Mouse (Mus musculus) liver, adult 2 months (tissue): ENCODE measurements around the gene Capn8. TPM values are rescaled to one million over a fixed set of nuclear protein-coding genes. Genes with fewer than 3 reads are reported as not detected.

Source experiments
- DNase-seq: peaks from one replicate; pipeline ENCODE4 v3.0.0-alpha.2; 2011; ENCODE audit warnings: low read depth, low spot score; ENCODE audit errors: extremely low read depth
- H3K27ac ChIP-seq: fragments of 200-500 bp; replicated peaks from 2 replicates; pipeline ENCODE4 v1.5.1; 2012; ENCODE audit warnings: low read depth, mild to moderate bottlenecking, control low read depth, inconsistent platforms, low read length; ENCODE audit not compliant: insufficient read depth
- H3K27me3 ChIP-seq: fragments of 200-500 bp; 2 replicates; pipeline ENCODE4 v1.6.1; 2012; ENCODE audit warnings: mild to moderate bottlenecking, moderate library complexity, low read length, inconsistent platforms; ENCODE audit not compliant: control insufficient read depth, insufficient read depth
- H3K36me3 ChIP-seq: fragments of 200-500 bp; 2 replicates; pipeline ENCODE4 v1.6.1; 2012; ENCODE audit warnings: low read length, inconsistent platforms; ENCODE audit not compliant: control insufficient read depth, insufficient read depth
- H3K4me1 ChIP-seq: fragments of 200-500 bp; 2 replicates; pipeline ENCODE4 v1.6.1; 2011; ENCODE audit warnings: low read length; ENCODE audit not compliant: control insufficient read depth, insufficient read depth
- H3K4me3 ChIP-seq: fragments of 200-500 bp; 2 replicates; pipeline ENCODE4 v1.5.1; 2011; ENCODE audit warnings: low read depth, mild to moderate bottlenecking, control low read depth, low read length, moderate library complexity; ENCODE audit not compliant: insufficient read depth
- H3K79me2 ChIP-seq: fragments of 200-500 bp; 2 replicates; pipeline ENCODE4 v1.6.1; 2012; ENCODE audit warnings: inconsistent platforms, mild to moderate bottlenecking, low read length, moderate library complexity; ENCODE audit not compliant: control insufficient read depth, insufficient read depth
- H3K9ac ChIP-seq: fragments of 200-500 bp; 2 replicates; pipeline ENCODE4 v1.6.1; 2012; ENCODE audit warnings: low read depth, mild to moderate bottlenecking, control low read depth, inconsistent platforms, low read length
- CTCF ChIP-seq: fragments of 200-500 bp; IDR thresholded peaks from 2 replicates; pipeline ENCODE4 v1.5.1; 2011; ENCODE audit warnings: low read depth, low read length, control low read depth
- POLR2A ChIP-seq: fragments of 200-500 bp; IDR thresholded peaks from 2 replicates; pipeline ENCODE4 v1.6.1; 2011; ENCODE audit warnings: low read length, control low read depth; ENCODE audit not compliant: insufficient read depth; ENCODE audit errors: extremely low read depth
- WGBS: fragments of 180-500 bp; shearing (Covaris S2); methylation state at CpG from one replicate; pipeline ENCODE4 v1.1.7; 2018; 5-methylcytosine and 5-hydroxymethylcytosine counted together
- polyA plus RNA-seq: library from polyadenylated mRNA; depleted of rRNA; stranded (reverse); fragments of >200 nt; gene quantifications from 2 replicates; pipeline ENCODE4 v1.2.3, GENCODE M21; 2012
- total RNA-seq: library from RNA; depleted of rRNA; stranded (reverse); fragments of >200 nt; gene quantifications from 2 replicates; pipeline ENCODE4 v1.2.3, GENCODE M21; 2014

Gene Capn8
- total and polyA plus RNA-seq, 2 experiments, result 0.04 to 0.09 TPM

- no peaks in the 10 kb centered on the region for H3K27me3 ChIP-seq
- no peaks in the 10 kb centered on the region for H3K79me2 ChIP-seq
- H3K9ac ChIP-seq, result no peak overlapping the region
- H3K27ac ChIP-seq, result peak overlapping the region; percentile 48; the same call in 1 of the 2 replicates
- no peak for DNase-seq
- no peaks in the 10 kb centered on the region for H3K36me3 ChIP-seq
- WGBS, result 33% methylated on average over 7 of the region's 7 CpGs
- no peak overlapping the region for H3K4me3 ChIP-seq
- TF ChIP-seq POLR2A, result no peak
- no peak for TF ChIP-seq CTCF
- no peaks in the 10 kb centered on the region for H3K4me1 ChIP-seq
These were observed 95.6 kb downstream of the Capn8 start for GRCm38 (mm10) chr1:182660365-182660764.

GRCm38 (mm10) chr1:182663671-182664070 is 98.9 kb downstream of the Capn8 start:
- TF ChIP-seq CTCF (no peak), POLR2A (no peak)
- no peak overlapping the region for H3K9ac ChIP-seq
- 80% methylated on average over 11 of the region's 11 CpGs for WGBS
- no peaks in the 10 kb centered on the region; the same call in 1 of the 2 replicates for H3K27me3 ChIP-seq
- H3K79me2 ChIP-seq, result no peaks in the 10 kb centered on the region
- DNase-seq, result no peak
- no peaks in the 10 kb centered on the region for H3K4me1 ChIP-seq
- no peaks in the 10 kb centered on the region for H3K36me3 ChIP-seq
- no peak overlapping the region for H3K4me3 ChIP-seq
- no peak overlapping the region for H3K27ac ChIP-seq

GRCm38 (mm10) chr1:182664841-182665240 is 100.0 kb downstream of the Capn8 start:
- Histone ChIP-seq H3K4me1 (no peaks in the 10 kb centered on the region), H3K9ac (no peak overlapping the region), H3K27ac (no peak overlapping the region), H3K36me3 (no peaks in the 10 kb centered on the region), H3K27me3 (no peaks in the 10 kb centered on the region; the same call in 1 of the 2 replicates), H3K79me2 (no peaks in the 10 kb centered on the region), H3K4me3 (no peak overlapping the region)
- no peak for DNase-seq
- TF ChIP-seq CTCF, result no peak
- TF ChIP-seq POLR2A, result no peak
- WGBS, result 61% methylated on average over 4 of the region's 4 CpGs

GRCm38 (mm10) chr1:182667281-182667680 is 102.5 kb downstream of the Capn8 start:
- no peak overlapping the region for H3K9ac ChIP-seq
- 87% methylated on average over 3 of the region's 3 CpGs for WGBS
- no peak overlapping the region for H3K27ac ChIP-seq
- H3K79me2 ChIP-seq, result no peaks in the 10 kb centered on the region
- H3K36me3 ChIP-seq, result no peaks in the 10 kb centered on the region
- no peaks in the 10 kb centered on the region for H3K4me1 ChIP-seq
- H3K27me3 ChIP-seq, result no peaks in the 10 kb centered on the region; the same call in 1 of the 2 replicates
- no peak overlapping the region for H3K4me3 ChIP-seq
- TF ChIP-seq CTCF (no peak), POLR2A (no peak)
- DNase-seq, result no peak

- Histone ChIP-seq H3K79me2 (no peaks in the 10 kb centered on the region), H3K9ac (no peak overlapping the region), H3K27ac (peak overlapping the region; percentile 10; the same call in 1 of the 2 replicates), H3K4me3 (no peak overlapping the region), H3K4me1 (no peaks in the 10 kb centered on the region), H3K36me3 (no peaks in the 10 kb centered on the region), H3K27me3 (no peaks in the 10 kb centered on the region; the same call in 1 of the 2 replicates)
- no peak for DNase-seq
- TF ChIP-seq CTCF, result no peak
- no peak for TF ChIP-seq POLR2A
- WGBS, result 90% methylated on average over 11 of the region's 11 CpGs
These were observed 104.9 kb downstream of the Capn8 start for GRCm38 (mm10) chr1:182669741-182670140.

- Histone ChIP-seq H3K4me3 (no peak overlapping the region), H3K4me1 (no peaks in the 10 kb centered on the region), H3K27ac (peak overlapping the region; percentile 43), H3K36me3 (no peaks in the 10 kb centered on the region), H3K9ac (peak overlapping the region; percentile 15; the same call in 1 of the 2 replicates), H3K27me3 (no peaks in the 10 kb centered on the region; the same call in 1 of the 2 replicates), H3K79me2 (no peaks in the 10 kb centered on the region)
- DNase-seq, result peak; percentile 8
- WGBS, result 45% methylated on average over 11 of the region's 11 CpGs
- no peak for TF ChIP-seq CTCF
- TF ChIP-seq POLR2A, result no peak
These were observed 105.9 kb downstream of the Capn8 start for GRCm38 (mm10) chr1:182670563-182671342.
